Comparison of ENCODE assay signal across 9 mouse cellular contexts in the genomic region with DNA sequence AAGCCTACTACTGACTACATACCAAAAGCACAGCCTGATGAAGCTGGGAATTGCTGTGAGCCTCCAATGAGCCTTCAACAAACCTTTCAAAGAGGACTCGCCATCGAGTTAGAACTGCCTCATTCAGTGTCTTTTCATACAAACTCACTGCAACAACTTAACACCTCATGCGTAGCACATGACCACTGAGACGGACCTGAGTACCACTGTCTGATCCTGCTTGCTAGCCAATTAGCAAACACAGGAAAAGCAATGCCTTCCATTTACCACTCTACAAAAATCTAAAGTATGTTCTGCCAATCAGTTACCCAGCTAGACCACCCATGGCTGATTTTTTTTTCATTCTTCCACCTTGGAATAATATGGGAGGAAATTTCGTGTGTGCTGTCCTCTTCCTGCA.
DNase-seq lines count a peak whose midpoint lies in the region; ATAC-seq and TF ChIP-seq lines count a peak whose summit lies in the region.
"Had no signal": no experiment of that assay in that cellular context is flagged by ENCODE, and none has a peak within 500 bp of the region (broad histone marks: within the 10 kb centered on the region; RNA-seq: fewer than 3 reads in every experiment).

No protein-coding gene starts in this region.

- DNase-seq in heart, postnatal 4 days, result no peak
- peak; percentile 48 for DNase-seq in brain, embryonic 14.5 days (ENCODE audit: low read depth)
- DNase-seq in embryonic facial prominence, embryonic 10.5 days (ENCODE audit: low spot score), result no peak
- DNase-seq in thymus, adult 18-20 months, result no peak
- DNase-seq in testis, postnatal 10 days (ENCODE audit: low spot score), result no peak
- DNase-seq: kidney, adult 11 months; liver, embryonic 13.5 days had no signal

- H3K4me3 ChIP-seq in heart, embryonic 15.5 days, result no peak overlapping the region
- no peak overlapping the region for H3K4me3 ChIP-seq in embryonic facial prominence, embryonic 10.5 days
- no peak overlapping the region for H3K4me3 ChIP-seq in hindbrain, embryonic 16.5 days (ENCODE audit: low read length)
- H3K4me3 ChIP-seq: liver, embryonic 13.5 days had no signal

- no peak overlapping the region for H3K9ac ChIP-seq in heart, embryonic 15.5 days
- no peak overlapping the region for H3K9ac ChIP-seq in hindbrain, embryonic 16.5 days (ENCODE audit: low read depth, low read length)
- H3K9ac ChIP-seq: liver, embryonic 13.5 days had no signal

- 57% methylated on average over 5 of the region's 5 CpGs for WGBS in heart, embryonic 15.5 days
- WGBS in embryonic facial prominence, embryonic 10.5 days, result 49% methylated on average over 5 of the region's 5 CpGs
- 55% methylated on average over 5 of the region's 5 CpGs for WGBS in hindbrain, embryonic 16.5 days

- no peak for ATAC-seq in heart, embryonic 15.5 days (replicated peaks; ENCODE audit: insufficient number of reproducible peaks, insufficient read depth, low FRiP score, low read depth)
- no peak for ATAC-seq in hindbrain, embryonic 16.5 days

- H3K27me3 ChIP-seq in heart, embryonic 15.5 days, result no peaks in the 10 kb centered on the region
- no peaks in the 10 kb centered on the region for H3K27me3 ChIP-seq in embryonic facial prominence, embryonic 10.5 days (replicated peaks; ENCODE audit: low read depth, poor library complexity, severe bottlenecking)
- no peaks in the 10 kb centered on the region; the same call in 1 of the 2 replicates for H3K27me3 ChIP-seq in hindbrain, embryonic 16.5 days (replicated peaks; ENCODE audit: control insufficient read depth, insufficient read depth, low read length)
- H3K27me3 ChIP-seq: liver, embryonic 13.5 days had no signal

- H3K4me2 ChIP-seq in heart, embryonic 15.5 days, result no peak overlapping the region
- H3K4me2 ChIP-seq in hindbrain, embryonic 16.5 days (ENCODE audit: low read length), result no peak overlapping the region
- H3K4me2 ChIP-seq: liver, embryonic 13.5 days had no signal

- H3K27ac ChIP-seq in heart, embryonic 15.5 days, result peak overlapping the region; percentile 20
- H3K27ac ChIP-seq in embryonic facial prominence, embryonic 10.5 days (replicated peaks), result peak overlapping the region; percentile 59
- peak overlapping the region; percentile 26; the same call in 1 of the 2 replicates for H3K27ac ChIP-seq in hindbrain, embryonic 16.5 days (ENCODE audit: low read depth, low read length)
- H3K27ac ChIP-seq: liver, embryonic 13.5 days had no signal

- H3K36me3 ChIP-seq in heart, embryonic 15.5 days, result no peaks in the 10 kb centered on the region
- no peaks in the 10 kb centered on the region for H3K36me3 ChIP-seq in embryonic facial prominence, embryonic 10.5 days (replicated peaks)
- no peaks in the 10 kb centered on the region for H3K36me3 ChIP-seq in hindbrain, embryonic 16.5 days (ENCODE audit: control insufficient read depth, insufficient read depth, low read length)
- H3K36me3 ChIP-seq: liver, embryonic 13.5 days had no signal

- TF ChIP-seq CTCF in brain, embryonic 14.5 days (IDR thresholded peaks at IDR 0.05; ENCODE audit: borderline replicate concordance, extremely low read depth, insufficient read depth, insufficient read length), result no peak

- peaks cover 44% of the 10 kb centered on the region for H3K4me1 ChIP-seq in heart, embryonic 15.5 days (replicated peaks)
- peaks cover 36% of the 10 kb centered on the region for H3K4me1 ChIP-seq in embryonic facial prominence, embryonic 10.5 days
- H3K4me1 ChIP-seq in hindbrain, embryonic 16.5 days (ENCODE audit: control insufficient read depth, insufficient read depth, low read depth, low read length), result peaks cover 7% of the 10 kb centered on the region

- H3K9me3 ChIP-seq in heart, embryonic 15.5 days (replicated peaks), result no peaks in the 10 kb centered on the region
- no peaks in the 10 kb centered on the region for H3K9me3 ChIP-seq in embryonic facial prominence, embryonic 10.5 days
- no peaks in the 10 kb centered on the region for H3K9me3 ChIP-seq in hindbrain, embryonic 16.5 days (ENCODE audit: control insufficient read depth, low read length)
- H3K9me3 ChIP-seq: liver, embryonic 13.5 days had no signal

- no peak for TF ChIP-seq POLR2A in brain, embryonic 14.5 days (IDR thresholded peaks at IDR 0.05; ENCODE audit: borderline replicate concordance, extremely low read depth, insufficient read depth, insufficient read length, poor library complexity, severe bottlenecking)
